Mouse (Mus musculus): ENCODE measurements at regions not wholly inside any gene's neighbourhood (a gene's known extent, or its start where the extent isn't known, plus 50 kb on each side); places are given as distances from the start of the nearest gene placed in this dataset.
A peak's percentile ranks its signal among the peaks of the same experiment; 100 is the strongest.

- no peak for DNase-seq
Measured at GRCm38 (mm10) chr12:58569056-58569455, 300.0 kb upstream of the Clec14a start.

GRCm38 (mm10) chr12:58560840-58561239 lies 291.8 kb upstream of the Clec14a start:
- DNase-seq: no peak

- DNase-seq: no peak
Measured at GRCm38 (mm10) chr12:58559833-58560232, 290.7 kb upstream of the Clec14a start.

- no peak for DNase-seq
Measured at GRCm38 (mm10) chr12:58557261-58557660, 288.2 kb upstream of the Clec14a start.

DNA sequence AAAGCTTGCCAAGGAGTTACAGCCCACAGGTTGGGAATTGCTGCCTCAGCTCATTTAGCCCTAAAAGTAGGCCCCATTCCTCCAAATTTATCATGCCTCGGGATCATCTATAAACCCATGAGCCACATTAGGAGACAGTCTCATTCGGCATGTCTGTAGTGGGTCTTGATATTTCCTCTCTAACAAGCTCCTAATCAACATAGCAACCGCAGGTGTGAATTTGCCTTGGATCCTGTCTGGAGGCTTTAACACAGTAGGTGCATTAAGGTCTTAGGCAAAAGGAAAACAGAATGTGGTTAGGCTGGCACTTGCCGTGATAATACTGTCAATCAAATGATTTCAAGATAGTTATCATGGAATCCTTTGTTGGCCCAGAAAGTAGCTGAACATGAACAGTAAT lies 287.7 kb upstream of the Clec14a start:
- DNase-seq: no peak

GRCm38 (mm10) chr12:58556060-58556459 lies 287.0 kb upstream of the Clec14a start:
- DNase-seq: no peak

DNA sequence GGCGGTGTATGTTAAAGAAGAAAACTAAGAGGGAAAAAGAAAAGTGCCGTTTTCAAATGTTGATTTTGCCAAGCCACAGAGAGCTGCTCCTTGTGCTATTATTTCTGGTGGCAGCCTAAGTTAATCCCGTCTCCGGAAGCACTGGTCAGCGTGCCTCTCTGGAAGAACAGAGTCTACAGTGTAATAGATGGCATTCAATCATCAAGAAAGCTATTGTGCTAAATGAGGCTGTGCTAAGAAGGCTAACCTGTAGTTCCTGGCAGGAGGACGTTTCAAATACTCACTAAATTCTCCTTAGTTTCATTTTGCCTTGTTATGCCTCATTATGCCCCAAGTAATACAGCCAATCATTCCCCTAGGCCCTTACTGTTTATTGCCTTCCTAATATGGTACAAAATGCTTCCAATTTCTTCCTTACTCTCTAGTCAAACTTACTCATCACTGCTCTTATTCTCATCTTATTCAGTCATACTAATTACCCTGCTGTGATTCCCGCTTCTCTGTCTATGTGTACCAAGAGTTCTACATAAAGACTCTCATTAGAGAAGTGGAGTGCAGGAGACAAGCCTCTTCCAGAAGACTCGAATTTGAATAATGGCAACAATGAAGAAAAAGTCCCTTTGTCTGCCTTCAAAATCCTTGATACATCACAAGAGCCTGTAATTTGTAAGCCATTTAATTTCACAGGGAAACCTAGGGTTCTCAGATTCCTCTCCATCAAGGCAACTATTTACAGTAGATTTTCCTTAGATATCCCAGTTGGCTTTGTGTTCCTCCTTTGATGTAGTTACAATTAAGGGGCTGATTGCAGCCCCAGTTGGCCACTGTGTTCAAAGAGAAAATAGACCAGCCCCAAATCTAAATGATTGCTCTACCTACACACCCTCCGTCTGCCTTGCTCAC lies 282.0 kb upstream of the Clec14a start:
- no peak for DNase-seq

DNA sequence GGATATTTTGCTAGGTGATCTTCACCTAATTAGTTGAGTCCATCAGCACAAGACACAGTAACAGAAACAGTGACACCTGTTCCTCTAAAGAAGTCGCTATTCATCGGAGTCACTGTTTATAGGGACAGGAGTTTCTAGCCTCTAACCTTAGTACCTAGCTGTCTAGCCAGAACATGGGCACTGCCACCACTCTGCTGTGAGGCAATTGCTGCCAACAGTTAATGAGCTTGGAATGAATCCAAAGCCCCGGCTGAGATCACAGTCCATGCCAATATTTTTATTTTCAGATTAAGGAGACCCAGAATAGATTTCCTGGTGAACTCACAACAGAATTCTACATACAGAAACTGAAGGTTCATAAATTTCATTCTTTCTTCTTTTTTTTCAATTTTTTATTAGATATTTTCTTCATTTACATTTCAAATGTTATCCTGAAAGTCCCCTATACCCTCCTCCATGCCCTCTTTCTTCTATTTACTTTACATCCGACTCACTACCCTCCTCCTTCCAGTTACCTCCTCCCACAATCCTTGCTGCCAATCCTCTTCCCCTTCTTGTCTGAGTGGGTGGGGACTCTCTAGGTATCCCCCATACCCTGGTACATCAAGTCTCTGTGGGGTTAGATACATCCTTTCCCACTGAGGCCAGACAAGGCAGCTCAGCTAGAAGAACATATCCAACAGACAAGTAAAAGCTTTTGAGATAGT lies 276.9 kb upstream of the Clec14a start:
- peak; percentile 25 to 46 for DNase-seq

DNA sequence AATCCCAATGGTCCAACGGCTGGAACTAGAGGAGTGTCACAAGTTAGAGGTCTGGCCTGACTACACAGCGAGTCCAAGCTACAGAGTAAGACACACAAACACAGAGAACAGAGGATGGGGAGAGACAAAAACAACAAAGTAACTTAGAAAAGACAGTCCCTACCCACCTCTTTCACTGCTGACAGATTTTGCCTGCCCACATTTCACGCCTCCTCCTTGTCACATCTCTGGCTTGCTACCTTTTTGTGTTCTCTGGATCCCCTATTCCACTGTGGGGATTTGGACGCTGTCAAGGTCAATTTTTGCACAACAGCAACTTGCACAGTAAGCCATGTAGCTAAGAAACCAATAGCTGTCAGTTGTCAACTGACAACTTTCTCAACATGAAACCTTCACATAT lies 275.8 kb upstream of the Clec14a start:
- DNase-seq: no peak

DNA sequence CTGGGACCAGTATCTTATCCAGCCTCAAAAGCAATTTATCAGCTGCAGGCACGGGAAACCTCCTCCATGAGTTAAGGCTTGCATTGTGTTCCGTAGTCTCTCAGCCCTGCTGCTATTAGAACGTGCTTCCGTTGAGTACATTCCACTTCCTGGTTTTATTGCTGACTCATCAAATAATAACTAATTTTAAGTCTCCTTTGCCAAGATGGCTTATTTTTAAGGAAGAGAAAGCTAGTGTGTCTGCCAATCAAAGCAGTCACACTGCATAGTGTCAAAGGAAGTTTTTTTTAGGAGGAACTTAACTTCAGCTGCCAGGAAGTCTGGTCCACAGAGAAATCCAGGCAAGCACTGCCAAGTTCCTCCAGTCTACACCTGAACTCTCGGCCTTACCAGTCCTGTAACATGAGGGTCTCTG lies 269.2 kb upstream of the Clec14a start:
- peak in 1 of 2 experiments; percentile 10 for DNase-seq

GRCm38 (mm10) chr12:58537833-58538232 lies 268.7 kb upstream of the Clec14a start:
- no peak for DNase-seq

- no peak for DNase-seq
Measured at GRCm38 (mm10) chr12:58536381-58536992, 267.4 kb upstream of the Clec14a start.

- DNase-seq: no peak
Measured at GRCm38 (mm10) chr12:58530306-58530705, 261.2 kb upstream of the Clec14a start.

GRCm38 (mm10) chr12:58516800-58517199 lies 247.7 kb upstream of the Clec14a start:
- no peak for DNase-seq

- no peak for DNase-seq
Measured at GRCm38 (mm10) chr12:58513951-58514350, 244.9 kb upstream of the Clec14a start.

GRCm38 (mm10) chr12:58512645-58513044 lies 243.6 kb upstream of the Clec14a start:
- DNase-seq: no peak

DNA sequence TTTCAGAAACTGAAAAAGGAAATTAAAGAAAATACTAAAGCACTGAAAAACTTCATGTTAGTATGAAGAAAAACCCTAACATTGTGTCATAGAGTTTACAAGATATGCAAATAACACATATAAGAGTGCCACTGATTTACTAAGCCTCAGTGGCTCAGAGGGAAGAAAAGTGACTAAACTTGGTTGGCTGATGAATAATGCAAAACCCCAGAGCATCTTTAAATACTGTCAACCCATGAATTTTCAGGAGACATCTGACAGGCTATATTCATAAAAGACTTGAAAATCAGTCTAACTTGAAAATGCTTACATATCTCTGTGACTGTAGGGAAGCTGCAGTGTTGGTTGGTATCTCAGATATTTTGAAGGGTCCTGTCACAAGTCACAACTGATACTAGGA lies 235.2 kb upstream of the Clec14a start:
- no peak for DNase-seq

DNA sequence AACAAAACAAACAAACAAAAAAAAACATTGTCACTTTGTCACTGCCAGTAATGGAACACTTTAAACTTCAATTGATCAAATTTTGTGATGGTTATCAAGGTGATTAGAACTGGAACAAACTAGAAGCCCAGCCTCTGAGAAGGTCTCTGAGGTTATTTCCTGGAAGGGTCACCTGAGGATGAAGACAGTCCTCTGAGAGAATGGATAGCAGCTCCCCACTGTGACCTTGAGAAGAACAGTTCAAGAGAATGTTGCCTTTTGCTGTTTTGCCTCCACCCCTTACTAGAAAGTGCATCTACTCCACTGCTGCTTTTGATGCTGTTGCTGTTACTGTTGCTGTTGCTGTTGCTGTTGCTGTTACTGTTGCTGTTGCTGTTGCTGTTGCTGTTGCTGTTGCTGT lies 205.1 kb upstream of the Clec14a start:
- DNase-seq: no peak

- no peak for DNase-seq
Measured at GRCm38 (mm10) chr12:58473511-58473910, 204.4 kb upstream of the Clec14a start.

DNA sequence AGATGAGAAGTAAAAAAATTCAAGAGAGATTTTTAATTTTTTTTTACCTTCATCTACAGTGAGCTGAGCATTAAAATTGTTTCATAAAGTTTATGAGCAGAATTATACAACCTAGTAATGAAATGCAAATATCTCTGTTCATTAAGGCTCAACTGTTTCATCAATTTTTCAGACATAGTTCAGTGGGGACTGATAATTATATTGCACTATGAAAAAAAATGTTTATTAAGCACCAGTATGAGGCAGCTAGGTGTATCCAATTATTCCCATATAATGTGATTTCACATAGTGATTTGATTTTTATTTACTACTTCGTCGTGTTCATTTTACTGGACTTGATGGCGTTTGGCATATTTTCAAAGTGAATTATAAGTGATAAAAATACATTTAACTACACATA lies 191.4 kb upstream of the Clec14a start:
- no peak for DNase-seq

- no peak for DNase-seq
Measured at GRCm38 (mm10) chr12:58454828-58455227, 185.7 kb upstream of the Clec14a start.

GRCm38 (mm10) chr12:58443007-58443406 lies 173.9 kb upstream of the Clec14a start:
- no peak for DNase-seq

GRCm38 (mm10) chr12:58441962-58442361 lies 172.9 kb upstream of the Clec14a start:
- no peak for DNase-seq

- no peak for DNase-seq
Measured at GRCm38 (mm10) chr12:58440666-58441065, 171.6 kb upstream of the Clec14a start.
